Mouse (Mus musculus) liver, embryonic 14.5 days (tissue): ENCODE data around the gene Gstp2. TPM values are rescaled to one million over a fixed set of nuclear protein-coding genes. Genes with fewer than 3 reads are reported as not detected.
"Not testable (repeated sequence)": the region's sequence is repeated elsewhere in the genome, so short reads cannot be mapped to it uniquely, and the experiment has no call there.

ENCODE experiments used
- ATAC-seq: fragments of 200-750 bp; cut with Nextera tagmentation; 2 replicates; pipeline ENCODE4 v1.8.0; 2017; ENCODE audit warnings: moderate number of reproducible peaks, mild to moderate bottlenecking, moderate library complexity; ENCODE audit not compliant: insufficient read depth
- DNase-seq, 3 experiments: peaks; one replicate each; pipeline ENCODE4 v3.0.0-alpha.2; 2012 to 2013; ENCODE audit warnings: low read depth in 3 of 3, low spot score in 3 of 3
- H3K27ac ChIP-seq: fragments of 300-500 bp; sonication (generic); 2 replicates; pipeline ENCODE4 v1.5.1; 2014; ENCODE audit warnings: moderate library complexity, mild to moderate bottlenecking, control low read depth, inconsistent platforms
- H3K27me3 ChIP-seq: fragments of 300-500 bp; sonication (generic); 2 replicates; pipeline ENCODE4 v1.6.1; 2014; ENCODE audit warnings: mild to moderate bottlenecking, low read length, moderate library complexity; ENCODE audit not compliant: control insufficient read depth, insufficient read depth
- H3K36me3 ChIP-seq: fragments of 300-500 bp; sonication (generic); replicated peaks from 2 replicates; pipeline ENCODE4 v1.6.1; 2014; ENCODE audit warnings: low read depth; ENCODE audit not compliant: control insufficient read depth, insufficient read depth
- H3K4me1 ChIP-seq, 2 experiments: fragments of 200-500 bp in 1 of 2; fragments of 300-500 bp in 1 of 2; sonication (generic) in 1 of 2; replicated peaks; 2 replicates each; pipeline ENCODE4 v1.6.1; 2012 to 2014; ENCODE audit warnings: antibody characterized with exemption in 1 of 2, inconsistent platforms in 1 of 2, low read length in 1 of 2; ENCODE audit not compliant: control insufficient read depth in 2 of 2, insufficient read depth in 2 of 2
- H3K4me2 ChIP-seq: fragments of 300-500 bp; sonication (generic); 2 replicates; pipeline ENCODE4 v1.6.1; 2014; ENCODE audit warnings: low read depth, mild to moderate bottlenecking, control low read depth, moderate library complexity
- H3K4me3 ChIP-seq, 2 experiments: fragments of 200-500 bp in 1 of 2; fragments of 300-500 bp in 1 of 2; sonication (generic) in 1 of 2; 2 replicates each; pipeline ENCODE4 v1.5.1; 2012 to 2014; ENCODE audit warnings: low read depth in 2 of 2, low read length in 2 of 2, mild to moderate bottlenecking in 2 of 2, control low read depth in 1 of 2, inconsistent platforms in 1 of 2, moderate library complexity in 1 of 2; ENCODE audit not compliant: insufficient read depth in 1 of 2
- H3K9ac ChIP-seq: fragments of 300-500 bp; sonication (generic); replicated peaks from 2 replicates; pipeline ENCODE4 v1.6.1; 2014; ENCODE audit warnings: mild to moderate bottlenecking, control low read depth, moderate library complexity
- H3K9me3 ChIP-seq: fragments of 300-500 bp; sonication (generic); 2 replicates; pipeline ENCODE4 v1.6.1; 2016; ENCODE audit warnings: low read length, mixed read lengths; ENCODE audit not compliant: control insufficient read depth
- CTCF ChIP-seq: IDR thresholded peaks from 2 replicates; pipeline ENCODE4 v1.5.1; 2016; ENCODE audit warnings: antibody characterized with exemption, low read depth, control low read depth
- EP300 ChIP-seq: IDR thresholded peaks from 2 replicates; pipeline ENCODE4 v1.6.1; 2016; ENCODE audit warnings: antibody characterized with exemption, low read depth
- WGBS: fragments of 180-500 bp; shearing (Covaris S2); extraction: QIAGEN DNeasy Blood & Tissue Kit; methylation state at CpG from one replicate; pipeline ENCODE4 v1.1.7; 2014; ENCODE audit not compliant: insufficient replicate concordance; 5-methylcytosine and 5-hydroxymethylcytosine counted together
- polyA plus RNA-seq, 2 experiments: library from polyadenylated mRNA; depleted of rRNA in 1 of 2; stranded (reverse) in 1 of 2; unstranded in 1 of 2; fragments of >200 nt; fragmentation: Nextera tagmentation in 1 of 2; extraction: Ambion mirVana in 1 of 2; gene quantifications; 2 replicates each; pipeline versions ENCODE4 v1.2.1 to v1.2.3; 2012 to 2014

Gstp2 gene
- polyA plus RNA-seq, 2 experiments = 6.9 to 7.9 TPM

DNA sequence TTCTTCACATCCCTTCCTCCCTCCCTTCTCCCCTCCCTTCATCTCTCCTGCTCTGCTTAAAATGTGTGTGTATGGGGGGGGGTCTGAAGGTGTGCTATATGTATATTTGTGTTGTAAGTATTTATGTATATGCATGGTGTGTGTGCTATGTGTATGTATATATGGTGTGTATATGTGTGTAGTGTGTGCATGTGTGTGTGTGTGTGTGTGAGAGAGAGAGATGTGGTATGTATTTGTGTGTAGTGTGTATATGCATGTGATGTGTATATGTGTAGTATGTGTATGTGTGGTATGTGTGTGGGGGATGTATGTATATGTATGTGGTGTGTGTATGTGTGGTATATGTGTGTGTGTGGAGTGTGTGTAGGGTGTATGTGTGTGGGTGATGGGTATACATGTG, 21.1 kb upstream of the Gstp2 start:
- no peaks in the 10 kb centered on the region for H3K9me3 ChIP-seq
- no peak for DNase-seq
- H3K9ac ChIP-seq = no peak overlapping the region
- no peaks in the 10 kb centered on the region for H3K27me3 ChIP-seq
- no peak overlapping the region for H3K4me2 ChIP-seq
- no peak for TF ChIP-seq EP300
- no peak for TF ChIP-seq CTCF
- H3K4me1 ChIP-seq = peaks cover 2 to 9% of the 10 kb centered on the region in 2 experiments; a peak in 1 of 4 replicates
- H3K27ac ChIP-seq = no peak overlapping the region
- ATAC-seq = no peak
- no peaks in the 10 kb centered on the region for H3K36me3 ChIP-seq
- H3K4me3 ChIP-seq = no peak overlapping the region

- ATAC-seq (no peak), DNase-seq (no peak)
- TF ChIP-seq EP300 = no peak
- TF ChIP-seq CTCF = no peak
- peaks cover 2 to 7% of the 10 kb centered on the region in 2 experiments; a peak in 1 of 4 replicates for H3K4me1 ChIP-seq
- no peaks in the 10 kb centered on the region for H3K36me3 ChIP-seq
- no peaks in the 10 kb centered on the region for H3K27me3 ChIP-seq
- H3K27ac ChIP-seq = no peak overlapping the region
- no peak overlapping the region for H3K9ac ChIP-seq
- WGBS = 60% methylated on average over 6 of the region's 6 CpGs
- no peak overlapping the region for H3K4me3 ChIP-seq
- no peaks in the 10 kb centered on the region for H3K9me3 ChIP-seq
- H3K4me2 ChIP-seq = no peak overlapping the region
These were observed 20.5 kb upstream of the Gstp2 start for GRCm38 (mm10) chr19:4066280-4066679.

DNA sequence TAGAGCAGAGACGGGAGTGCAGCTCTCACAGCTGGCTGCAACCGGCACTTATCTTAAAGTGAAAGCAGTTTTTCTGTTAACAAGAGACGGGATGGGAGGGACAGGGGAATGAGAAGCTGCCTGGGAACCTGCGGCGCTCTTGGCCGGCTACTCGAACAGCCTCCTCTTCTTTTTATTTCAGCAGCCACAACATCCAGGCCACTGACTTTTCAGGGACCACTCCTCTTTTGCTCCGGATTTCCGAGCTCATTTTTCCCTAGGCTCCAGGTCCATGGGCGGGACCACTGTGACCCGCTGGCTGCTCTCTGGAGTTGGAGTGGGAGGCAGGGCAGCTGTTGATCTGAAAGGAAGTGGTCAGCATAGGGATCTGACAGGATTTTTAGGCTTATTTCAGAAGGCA, 18.7 kb upstream of the Gstp2 start:
- H3K27me3 ChIP-seq, H3K9ac ChIP-seq, H3K9me3 ChIP-seq, H3K27ac ChIP-seq, DNase-seq, H3K4me3 ChIP-seq, ATAC-seq, H3K4me2 ChIP-seq, H3K36me3 ChIP-seq: not testable (repeated sequence)
- WGBS = 7% methylated on average over 3 of the region's 11 CpGs
- H3K4me1 ChIP-seq = peaks cover 9 to 12% of the 10 kb centered on the region in 2 experiments

DNA sequence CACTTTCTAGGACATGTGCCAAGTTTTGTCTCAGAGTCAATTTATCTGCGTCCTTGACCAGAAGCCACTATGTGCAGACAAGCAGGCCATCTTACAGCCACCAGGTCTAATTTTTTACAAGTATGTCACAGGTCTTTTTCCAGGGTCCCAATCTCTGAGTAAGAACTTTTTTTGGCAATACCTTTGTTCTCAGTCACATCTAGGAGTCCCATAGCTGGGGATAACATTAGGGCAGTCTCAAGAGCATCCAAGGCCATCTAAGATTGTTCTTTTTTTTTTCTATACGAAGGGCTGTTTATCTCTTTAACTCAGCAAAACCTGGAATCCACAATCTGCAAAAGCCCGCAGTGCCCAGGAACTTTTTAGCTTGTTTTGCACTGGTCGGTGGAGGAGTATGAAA, 17.5 kb upstream of the Gstp2 start:
- ATAC-seq, H3K9ac ChIP-seq: not testable (repeated sequence)

DNA sequence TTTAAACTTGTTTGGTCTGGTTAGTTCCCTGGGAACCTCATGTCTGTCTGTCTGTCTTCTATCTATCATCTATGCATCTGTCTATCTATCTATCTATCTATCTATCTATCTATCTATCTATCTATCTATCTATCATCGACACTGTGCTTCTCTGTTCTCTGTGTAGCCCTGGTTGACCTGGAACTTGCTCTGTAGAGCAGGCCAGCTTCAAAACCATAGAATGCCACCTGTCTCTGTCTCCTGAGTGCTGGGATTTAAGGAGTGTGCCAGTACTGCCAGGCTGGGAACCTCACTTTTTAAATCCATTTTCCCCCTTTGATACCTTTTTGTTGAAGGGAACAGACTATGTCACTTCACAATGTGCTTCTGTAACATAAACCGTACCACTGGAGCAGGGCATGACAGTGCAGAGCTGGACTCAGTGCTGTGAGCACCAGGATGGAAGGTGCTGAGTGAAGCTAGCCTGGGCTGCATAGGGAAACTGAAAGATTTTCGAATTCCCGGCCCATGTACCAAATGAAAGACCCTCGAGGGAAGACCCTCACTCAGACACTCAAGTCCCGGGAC, 15.2 kb upstream of the Gstp2 start:
- DNase-seq = no peak
- Histone ChIP-seq H3K9me3 (no peaks in the 10 kb centered on the region), H3K27ac (no peak overlapping the region), H3K4me3 (no peak overlapping the region), H3K4me1 (peaks cover 24 to 29% of the 10 kb centered on the region in 2 experiments), H3K9ac (no peak overlapping the region), H3K4me2 (no peak overlapping the region), H3K27me3 (no peaks in the 10 kb centered on the region), H3K36me3 (no peaks in the 10 kb centered on the region)
- ATAC-seq = no peak
- 67% methylated on average over 6 of the region's 6 CpGs for WGBS
- TF ChIP-seq CTCF = no peak
- TF ChIP-seq EP300 = no peak

More for the DNA sequence above, 17.5 kb upstream of the Gstp2 start:
- DNase-seq, H3K9me3 ChIP-seq, H3K4me2 ChIP-seq, H3K27me3 ChIP-seq, H3K36me3 ChIP-seq, H3K4me3 ChIP-seq, H3K27ac ChIP-seq: not testable (repeated sequence)
- 31% methylated on average over 2 of the region's 4 CpGs for WGBS
- peaks cover 20 to 24% of the 10 kb centered on the region in 2 experiments for H3K4me1 ChIP-seq
